Mouse (Mus musculus) cerebellum, postnatal 25 days (tissue): ENCODE measurements around the gene Thap12.
A peak's percentile ranks its signal among the peaks of the same experiment; 100 is the strongest.

Experiments
- DNase-seq, 2 experiments: peaks; one replicate each; pipeline ENCODE4 v3.0.0; 2021; ENCODE audit warnings: mixed read lengths in 2 of 2

Gene Thap12

GRCm38 (mm10) chr7:98702283-98703240 is at the start of gene Thap12:
Gene Thap12 (plus strand): TSS chr7:98703103.
- peak; percentile 99 to 100 for DNase-seq

GRCm38 (mm10) chr7:98655681-98656530 is 47.0 kb upstream of the Thap12 start:
- DNase-seq: peak; percentile 75 to 83

GRCm38 (mm10) chr7:98656531-98657221 is 46.2 kb upstream of the Thap12 start, which contains the start of gene Emsy:
Gene Emsy (minus strand): TSS chr7:98656783.
- peak; percentile 95 for DNase-seq

- DNase-seq: no peak
Measured at GRCm38 (mm10) chr7:98665166-98665565, 37.7 kb upstream of the Thap12 start.

GRCm38 (mm10) chr7:98665726-98666125 is 37.2 kb upstream of the Thap12 start:
- peak; percentile 25 to 33 for DNase-seq

- DNase-seq: no peak
Measured at GRCm38 (mm10) chr7:98667956-98668746, 34.8 kb upstream of the Thap12 start.

- DNase-seq: no peak
Measured at GRCm38 (mm10) chr7:98670831-98671230, 32.1 kb upstream of the Thap12 start.

- DNase-seq: no peak
Measured at GRCm38 (mm10) chr7:98671416-98671815, 31.5 kb upstream of the Thap12 start.

- no peak for DNase-seq
Measured at GRCm38 (mm10) chr7:98672241-98672955, 30.5 kb upstream of the Thap12 start.

- no peak for DNase-seq
Measured at GRCm38 (mm10) chr7:98674344-98674743, 28.6 kb upstream of the Thap12 start.

- no peak for DNase-seq
Measured at GRCm38 (mm10) chr7:98677511-98677910, 25.4 kb upstream of the Thap12 start.

GRCm38 (mm10) chr7:98678441-98678840 is 24.5 kb upstream of the Thap12 start:
- no peak for DNase-seq

GRCm38 (mm10) chr7:98680691-98681090 is 22.2 kb upstream of the Thap12 start:
- no peak for DNase-seq

GRCm38 (mm10) chr7:98682821-98683220 is 20.1 kb upstream of the Thap12 start:
- no peak for DNase-seq

- peak in 1 of 2 experiments; percentile 19 for DNase-seq
Measured at GRCm38 (mm10) chr7:98685895-98686294, 17.0 kb upstream of the Thap12 start.

- no peak for DNase-seq
Measured at GRCm38 (mm10) chr7:98690126-98690525, 12.8 kb upstream of the Thap12 start.

GRCm38 (mm10) chr7:98690831-98691230 is 12.1 kb upstream of the Thap12 start:
- no peak for DNase-seq

GRCm38 (mm10) chr7:98692761-98693546 is 9.9 kb upstream of the Thap12 start:
- DNase-seq: no peak

- DNase-seq: no peak
Measured at GRCm38 (mm10) chr7:98694046-98694445, 8.9 kb upstream of the Thap12 start.

- peak in 1 of 2 experiments; percentile 26 for DNase-seq
Measured at GRCm38 (mm10) chr7:98697496-98697895, 5.4 kb upstream of the Thap12 start.
